Mouse (Mus musculus) lung, postnatal 0 days (tissue): ENCODE measurements at regions not wholly inside any gene's neighbourhood (a gene's known extent, or its start where the extent isn't known, plus 50 kb on each side); places are given as distances from the start of the nearest gene placed in this dataset.
"Not testable (repeated sequence)": the region's sequence is repeated elsewhere in the genome, so short reads cannot be mapped to it uniquely, and the experiment has no call there.

Experiments used
- ATAC-seq: fragments of 200-750 bp; cut with Nextera tagmentation; 2 replicates; pipeline ENCODE4 v1.8.0; 2017; ENCODE audit warnings: moderate library complexity
- DNase-seq: peaks from one replicate; pipeline ENCODE4 v3.0.0-alpha.2; 2016; ENCODE audit warnings: low spot score
- H3K27ac ChIP-seq: fragments of 300-500 bp; sonication (generic); 2 replicates; pipeline ENCODE4 v1.5.1; 2014; ENCODE audit warnings: antibody characterized with exemption, mild to moderate bottlenecking, low read length, mixed read lengths
- H3K27me3 ChIP-seq: fragments of 300-500 bp; sonication (generic); replicated peaks from 2 replicates; pipeline ENCODE4 v1.6.1; 2014; ENCODE audit warnings: low read length, mixed read lengths; ENCODE audit not compliant: insufficient read depth
- H3K36me3 ChIP-seq: fragments of 300-500 bp; sonication (generic); 2 replicates; pipeline ENCODE4 v1.6.1; 2014; ENCODE audit warnings: low read length, mixed read lengths; ENCODE audit not compliant: insufficient read depth
- H3K4me1 ChIP-seq: fragments of 300-500 bp; sonication (generic); 2 replicates; pipeline ENCODE4 v1.6.1; 2014; ENCODE audit warnings: antibody characterized with exemption, low read depth, low read length, mixed read lengths; ENCODE audit not compliant: insufficient read depth
- H3K4me2 ChIP-seq: fragments of 300-500 bp; sonication (generic); replicated peaks from 2 replicates; pipeline ENCODE4 v1.6.1; 2014; ENCODE audit warnings: low read depth, mild to moderate bottlenecking, low read length, moderate library complexity, mixed read lengths
- H3K4me3 ChIP-seq: fragments of 300-500 bp; sonication (generic); 2 replicates; pipeline ENCODE4 v1.5.1; 2014; ENCODE audit warnings: low read depth, low read length
- H3K9ac ChIP-seq: fragments of 300-500 bp; sonication (generic); replicated peaks from 2 replicates; pipeline ENCODE4 v1.6.1; 2014; ENCODE audit warnings: low read depth, mild to moderate bottlenecking
- H3K9me3 ChIP-seq: fragments of 300-500 bp; sonication (generic); 2 replicates; pipeline ENCODE4 v1.6.1; 2016; ENCODE audit warnings: low read length, mixed read lengths
- CTCF ChIP-seq: IDR thresholded peaks from 2 replicates; pipeline ENCODE4 v1.5.1; 2016; ENCODE audit warnings: antibody characterized with exemption, mild to moderate bottlenecking
- EP300 ChIP-seq: IDR thresholded peaks from 2 replicates; pipeline ENCODE4 v1.6.1; 2016; ENCODE audit warnings: antibody characterized with exemption, mild to moderate bottlenecking, control low read depth
- WGBS: fragments of 180-500 bp; shearing (Covaris S2); extraction: QIAGEN DNeasy Blood & Tissue Kit; methylation state at CpG from one replicate; pipeline ENCODE4 v1.1.7; 2014; 5-methylcytosine and 5-hydroxymethylcytosine counted together

GRCm38 (mm10) chr10:15299331-15300198 lies 581.6 kb upstream of the Gje1 start:
- Histone ChIP-seq H3K27ac (no peak overlapping the region), H3K4me3 (no peak overlapping the region), H3K4me2 (no peak overlapping the region), H3K4me1 (no peaks in the 10 kb centered on the region), H3K9me3 (no peaks in the 10 kb centered on the region), H3K9ac (no peak overlapping the region), H3K27me3 (no peaks in the 10 kb centered on the region), H3K36me3 (no peaks in the 10 kb centered on the region)
- 46% methylated on average over 11 of the region's 11 CpGs for WGBS
- ATAC-seq: no peak
- TF ChIP-seq CTCF (no peak), EP300 (no peak)
- no peak for DNase-seq

- Histone ChIP-seq H3K36me3 (no peaks in the 10 kb centered on the region), H3K4me3 (no peak overlapping the region), H3K27me3 (no peaks in the 10 kb centered on the region), H3K9me3 (no peaks in the 10 kb centered on the region), H3K27ac (no peak overlapping the region), H3K4me1 (no peaks in the 10 kb centered on the region), H3K9ac (no peak overlapping the region), H3K4me2 (no peak overlapping the region)
- no peak for TF ChIP-seq CTCF
- no peak for TF ChIP-seq EP300
- DNase-seq (peak; percentile 8), ATAC-seq (no peak)
- WGBS: 93% methylated on average over 2 of the region's 2 CpGs
Observed at GRCm38 (mm10) chr10:15297257-15297656, 579.2 kb upstream of the Gje1 start.

- DNase-seq: no peak
- H3K27me3 ChIP-seq: no peaks in the 10 kb centered on the region
- WGBS: 58% methylated on average over 1 of the region's 1 CpGs
Observed at GRCm38 (mm10) chr10:15294125-15294524, 576.1 kb upstream of the Gje1 start.

GRCm38 (mm10) chr10:15263337-15263736 lies 545.3 kb upstream of the Gje1 start:
- 88% methylated on average over 1 of the region's 1 CpGs for WGBS
- H3K27me3 ChIP-seq, H3K27ac ChIP-seq, H3K4me3 ChIP-seq, DNase-seq, H3K36me3 ChIP-seq, H3K4me2 ChIP-seq, H3K9ac ChIP-seq, ATAC-seq, H3K9me3 ChIP-seq, H3K4me1 ChIP-seq: not testable (repeated sequence)

More at GRCm38 (mm10) chr10:15294125-15294524, 576.1 kb upstream of the Gje1 start:
- Histone ChIP-seq H3K27ac (no peak overlapping the region), H3K4me3 (no peak overlapping the region), H3K9ac (no peak overlapping the region), H3K4me1 (no peaks in the 10 kb centered on the region), H3K36me3 (no peaks in the 10 kb centered on the region), H3K9me3 (no peaks in the 10 kb centered on the region), H3K4me2 (no peak overlapping the region)
- TF ChIP-seq EP300: no peak
- TF ChIP-seq CTCF: no peak
- no peak for ATAC-seq

GRCm38 (mm10) chr10:15262282-15262681 lies 544.3 kb upstream of the Gje1 start:
- H3K4me1 ChIP-seq, H3K9me3 ChIP-seq, DNase-seq, H3K4me3 ChIP-seq, ATAC-seq, H3K27me3 ChIP-seq, H3K36me3 ChIP-seq, H3K9ac ChIP-seq, H3K27ac ChIP-seq, H3K4me2 ChIP-seq: not testable (repeated sequence)
- WGBS: 58% methylated on average over 7 of the region's 7 CpGs

- TF ChIP-seq CTCF (no peak), EP300 (no peak)
- no peak overlapping the region for H3K9ac ChIP-seq
Observed at GRCm38 (mm10) chr10:15249402-15250086, 531.5 kb upstream of the Gje1 start.

More at GRCm38 (mm10) chr10:15249402-15250086, 531.5 kb upstream of the Gje1 start:
- H3K36me3 ChIP-seq: no peaks in the 10 kb centered on the region
- H3K27me3 ChIP-seq: no peaks in the 10 kb centered on the region
- WGBS: 66% methylated on average over 2 of the region's 2 CpGs
- DNase-seq (no peak), ATAC-seq (no peak)
- no peaks in the 10 kb centered on the region for H3K4me1 ChIP-seq
- H3K4me3 ChIP-seq: no peak overlapping the region
- no peak overlapping the region for H3K4me2 ChIP-seq
- no peak overlapping the region for H3K27ac ChIP-seq
- H3K9me3 ChIP-seq: no peaks in the 10 kb centered on the region
